Mouse (Mus musculus) megakaryocyte, embryonic 14.5 days (primary cell): ENCODE results near the gene Robo4.

Experiments
- FLI1 ChIP-seq: IDR thresholded peaks from 2 replicates; pipeline ENCODE4 v1.6.1; 2012; ENCODE audit warnings: low read length, inconsistent platforms, mixed read lengths
- GATA1 ChIP-seq: IDR thresholded peaks from 3 replicates; pipeline ENCODE4 v1.6.1; 2012; ENCODE audit warnings: mixed read lengths, low read length, inconsistent platforms, borderline replicate concordance

GRCm38 (mm10) chr9:37420676-37421075 lies 19.0 kb downstream of the Robo4 start:
- TF ChIP-seq GATA1: no peak
- TF ChIP-seq FLI1: no peak
